Mouse (Mus musculus) lung, postnatal 0 days (tissue): ENCODE measurements at regions not wholly inside any gene's neighbourhood (a gene's known extent, or its start where the extent isn't known, plus 50 kb on each side); places are given as distances from the start of the nearest gene placed in this dataset.

Source experiments
- ATAC-seq: fragments of 200-750 bp; cut with Nextera tagmentation; 2 replicates; pipeline ENCODE4 v1.8.0; 2017; ENCODE audit warnings: moderate library complexity
- DNase-seq: peaks from one replicate; pipeline ENCODE4 v3.0.0-alpha.2; 2016; ENCODE audit warnings: low spot score
- H3K27ac ChIP-seq: fragments of 300-500 bp; sonication (generic); 2 replicates; pipeline ENCODE4 v1.5.1; 2014; ENCODE audit warnings: antibody characterized with exemption, mild to moderate bottlenecking, low read length, mixed read lengths
- H3K27me3 ChIP-seq: fragments of 300-500 bp; sonication (generic); replicated peaks from 2 replicates; pipeline ENCODE4 v1.6.1; 2014; ENCODE audit warnings: low read length, mixed read lengths; ENCODE audit not compliant: insufficient read depth
- H3K36me3 ChIP-seq: fragments of 300-500 bp; sonication (generic); 2 replicates; pipeline ENCODE4 v1.6.1; 2014; ENCODE audit warnings: low read length, mixed read lengths; ENCODE audit not compliant: insufficient read depth
- H3K4me1 ChIP-seq: fragments of 300-500 bp; sonication (generic); 2 replicates; pipeline ENCODE4 v1.6.1; 2014; ENCODE audit warnings: antibody characterized with exemption, low read depth, low read length, mixed read lengths; ENCODE audit not compliant: insufficient read depth
- H3K4me2 ChIP-seq: fragments of 300-500 bp; sonication (generic); replicated peaks from 2 replicates; pipeline ENCODE4 v1.6.1; 2014; ENCODE audit warnings: low read depth, mild to moderate bottlenecking, low read length, moderate library complexity, mixed read lengths
- H3K4me3 ChIP-seq: fragments of 300-500 bp; sonication (generic); 2 replicates; pipeline ENCODE4 v1.5.1; 2014; ENCODE audit warnings: low read depth, low read length
- H3K9ac ChIP-seq: fragments of 300-500 bp; sonication (generic); replicated peaks from 2 replicates; pipeline ENCODE4 v1.6.1; 2014; ENCODE audit warnings: low read depth, mild to moderate bottlenecking
- H3K9me3 ChIP-seq: fragments of 300-500 bp; sonication (generic); 2 replicates; pipeline ENCODE4 v1.6.1; 2016; ENCODE audit warnings: low read length, mixed read lengths
- CTCF ChIP-seq: IDR thresholded peaks from 2 replicates; pipeline ENCODE4 v1.5.1; 2016; ENCODE audit warnings: antibody characterized with exemption, mild to moderate bottlenecking
- EP300 ChIP-seq: IDR thresholded peaks from 2 replicates; pipeline ENCODE4 v1.6.1; 2016; ENCODE audit warnings: antibody characterized with exemption, mild to moderate bottlenecking, control low read depth
- WGBS: fragments of 180-500 bp; shearing (Covaris S2); extraction: QIAGEN DNeasy Blood & Tissue Kit; methylation state at CpG from one replicate; pipeline ENCODE4 v1.1.7; 2014; 5-methylcytosine and 5-hydroxymethylcytosine counted together

DNA sequence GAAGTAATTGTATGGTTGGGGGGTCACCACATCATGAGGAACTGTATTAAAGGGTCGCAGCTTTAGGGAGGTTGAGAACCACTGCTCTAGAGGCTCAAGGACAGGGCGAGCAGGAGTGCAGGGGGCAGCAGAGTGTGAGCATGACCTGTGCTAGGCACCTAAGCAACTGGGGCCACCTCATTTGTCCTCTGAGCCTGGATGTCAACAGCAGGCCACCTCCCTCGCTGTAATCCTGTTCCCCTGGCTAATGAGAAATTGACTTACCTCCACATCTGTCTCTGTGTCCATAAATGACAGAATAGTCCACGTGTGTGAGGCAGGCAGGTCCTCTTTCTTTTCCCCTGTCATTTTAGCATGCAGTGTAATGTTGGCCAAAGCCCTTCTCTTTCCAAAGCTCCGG is 192.7 kb upstream of the Rreb1 start:
- no peaks in the 10 kb centered on the region for H3K27me3 ChIP-seq
- H3K36me3 ChIP-seq = no peaks in the 10 kb centered on the region
- no peaks in the 10 kb centered on the region for H3K9me3 ChIP-seq
- WGBS = 87% methylated on average over 5 of the region's 5 CpGs
- no peaks in the 10 kb centered on the region for H3K4me1 ChIP-seq
- TF ChIP-seq EP300 = no peak
- no peak for TF ChIP-seq CTCF
- H3K4me2 ChIP-seq = no peak overlapping the region
- ATAC-seq (no peak), DNase-seq (no peak)
- no peak overlapping the region for H3K4me3 ChIP-seq
- no peak overlapping the region for H3K27ac ChIP-seq
- H3K9ac ChIP-seq = no peak overlapping the region

DNA sequence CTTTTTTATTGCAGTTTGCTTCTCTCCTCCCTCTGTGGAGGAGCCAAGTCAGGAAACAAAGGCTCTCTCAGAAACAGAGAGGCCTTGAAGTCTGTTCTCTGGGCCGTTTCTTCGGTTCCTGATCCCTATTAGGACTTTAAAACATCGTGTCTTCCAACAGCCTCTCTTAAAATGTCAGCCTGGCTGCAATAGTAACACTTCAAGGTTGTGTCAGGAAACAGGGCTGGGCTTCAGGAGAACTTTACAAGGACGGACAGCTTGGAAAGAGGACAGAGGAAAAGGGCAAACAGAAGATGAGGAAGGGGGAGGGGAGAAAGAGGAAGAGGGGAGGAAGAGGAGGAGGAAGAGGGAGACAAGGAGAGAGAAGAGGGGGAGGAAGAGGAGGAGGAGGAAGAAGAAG is 191.7 kb upstream of the Rreb1 start:
- H3K9ac ChIP-seq = no peak overlapping the region
- ATAC-seq = no peak
- no peaks in the 10 kb centered on the region for H3K9me3 ChIP-seq
- TF ChIP-seq EP300 (no peak), CTCF (no peak)
- no peak for DNase-seq
- no peak overlapping the region for H3K27ac ChIP-seq
- 28% methylated on average over 4 of the region's 4 CpGs for WGBS
- H3K4me1 ChIP-seq = no peaks in the 10 kb centered on the region
- no peak overlapping the region for H3K4me3 ChIP-seq
- no peaks in the 10 kb centered on the region for H3K27me3 ChIP-seq
- H3K36me3 ChIP-seq = no peaks in the 10 kb centered on the region
- no peak overlapping the region for H3K4me2 ChIP-seq

DNA sequence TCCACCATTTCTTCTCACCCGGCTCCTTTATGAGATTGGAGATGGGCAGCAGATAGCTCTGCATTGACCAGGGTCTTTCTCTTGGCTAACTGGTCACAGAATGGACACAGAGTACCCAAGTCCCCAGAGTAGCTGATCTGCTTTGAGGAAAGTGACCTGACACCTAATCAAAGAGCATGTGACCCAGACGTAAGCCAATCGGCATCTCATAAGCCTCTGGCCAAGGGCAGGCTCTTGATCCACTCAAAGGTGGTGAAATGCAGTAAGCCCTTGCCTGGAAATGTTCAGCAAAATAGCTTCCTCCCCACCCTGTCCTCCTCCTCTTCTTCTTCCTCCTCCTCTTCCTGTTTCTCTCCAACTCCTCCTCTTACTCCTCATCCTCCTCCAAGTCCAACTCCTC is 190.3 kb upstream of the Rreb1 start:
- Histone ChIP-seq H3K9ac (no peak overlapping the region), H3K4me3 (no peak overlapping the region), H3K27ac (no peak overlapping the region), H3K4me1 (no peaks in the 10 kb centered on the region), H3K9me3 (no peaks in the 10 kb centered on the region), H3K36me3 (no peaks in the 10 kb centered on the region), H3K27me3 (no peaks in the 10 kb centered on the region), H3K4me2 (no peak overlapping the region)
- ATAC-seq (no peak), DNase-seq (no peak)
- TF ChIP-seq CTCF (no peak), EP300 (no peak)
- 83% methylated on average over 3 of the region's 3 CpGs for WGBS

DNA sequence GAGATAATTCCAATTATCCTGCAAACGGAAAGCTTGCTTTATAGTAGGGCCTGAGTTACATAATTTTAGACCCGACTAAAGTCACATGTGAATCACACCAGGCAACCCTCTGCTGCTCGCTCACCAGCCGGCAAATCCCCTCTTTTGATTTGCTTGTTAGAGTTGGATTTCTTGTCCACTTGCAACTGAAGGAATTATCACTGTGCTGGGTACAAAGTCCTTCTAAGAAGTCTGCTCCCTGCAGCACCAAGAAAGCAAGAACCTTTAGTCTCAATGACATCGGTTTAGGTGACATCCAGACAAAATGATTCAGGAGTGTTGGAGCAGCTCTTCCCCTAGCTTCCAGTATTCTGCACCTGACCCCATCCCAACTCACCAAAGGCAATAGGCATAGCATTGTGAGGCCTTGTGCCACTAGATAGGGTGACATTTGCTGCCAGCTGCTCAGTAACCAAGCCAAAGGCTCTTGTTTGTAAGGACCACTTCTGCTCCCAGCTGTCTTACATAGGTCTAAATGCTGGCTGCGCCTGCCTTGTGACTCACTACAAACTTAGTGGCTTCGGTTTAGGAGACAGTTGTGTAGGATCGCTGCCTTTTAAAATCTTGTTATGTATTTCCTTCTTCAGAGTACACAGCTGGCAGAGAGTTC is 189.5 kb upstream of the Rreb1 start:
- TF ChIP-seq EP300 (no peak), CTCF (no peak)
- 85% methylated on average over 8 of the region's 8 CpGs for WGBS
- Histone ChIP-seq H3K4me1 (no peaks in the 10 kb centered on the region), H3K9me3 (no peaks in the 10 kb centered on the region), H3K27ac (no peak overlapping the region), H3K4me2 (no peak overlapping the region), H3K4me3 (no peak overlapping the region), H3K27me3 (no peaks in the 10 kb centered on the region), H3K36me3 (no peaks in the 10 kb centered on the region), H3K9ac (no peak overlapping the region)
- DNase-seq (no peak), ATAC-seq (no peak)

DNA sequence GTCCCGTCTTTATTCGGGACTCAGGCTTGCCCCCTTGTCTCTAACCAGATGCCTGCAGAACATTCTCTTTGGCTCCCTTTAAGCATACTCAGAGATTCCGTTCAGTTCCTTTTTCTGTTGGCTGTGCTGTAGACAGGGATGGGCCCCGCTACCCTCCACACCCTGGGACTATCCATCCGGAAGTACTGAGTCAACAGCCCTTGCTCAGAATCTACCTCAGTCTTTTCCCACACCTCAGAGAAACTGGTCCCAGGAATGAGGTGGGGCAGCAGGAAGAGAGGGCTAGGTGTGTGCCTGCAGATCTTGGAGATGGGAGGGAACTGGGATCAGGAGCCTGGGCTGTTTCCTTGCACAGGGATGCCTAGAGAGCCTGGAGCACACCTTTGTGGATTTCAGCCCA is 186.1 kb upstream of the Rreb1 start:
- ATAC-seq (no peak), DNase-seq (no peak)
- WGBS = 71% methylated on average over 5 of the region's 5 CpGs
- no peak for TF ChIP-seq CTCF
- no peak for TF ChIP-seq EP300
- no peak overlapping the region for H3K9ac ChIP-seq
- H3K36me3 ChIP-seq = no peaks in the 10 kb centered on the region
- no peak overlapping the region for H3K27ac ChIP-seq
- H3K4me2 ChIP-seq = no peak overlapping the region
- no peaks in the 10 kb centered on the region for H3K27me3 ChIP-seq
- H3K4me1 ChIP-seq = no peaks in the 10 kb centered on the region
- no peak overlapping the region for H3K4me3 ChIP-seq
- H3K9me3 ChIP-seq = no peaks in the 10 kb centered on the region

DNA sequence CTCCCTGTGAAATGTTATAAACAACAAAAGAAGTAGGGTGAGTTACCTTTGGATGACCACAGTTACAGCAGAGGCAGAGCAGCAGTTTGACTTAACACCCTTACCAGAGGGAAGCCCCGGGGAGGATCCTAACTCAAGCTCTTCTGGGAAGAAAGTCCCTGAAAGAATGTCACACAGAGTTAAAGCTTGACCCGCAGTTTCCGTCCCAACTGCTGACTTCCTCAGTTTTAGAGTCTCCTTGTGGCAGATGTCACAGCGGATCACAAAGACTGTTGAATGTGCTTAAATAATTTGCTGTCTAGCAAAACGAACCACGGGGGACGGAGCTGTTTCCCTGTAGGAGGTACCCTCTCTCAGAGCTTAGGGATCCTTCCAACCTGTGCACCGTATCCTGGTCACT is 183.0 kb upstream of the Rreb1 start:
- 34% methylated on average over 8 of the region's 8 CpGs for WGBS
- Histone ChIP-seq H3K36me3 (no peaks in the 10 kb centered on the region), H3K27me3 (no peaks in the 10 kb centered on the region), H3K27ac (no peak overlapping the region), H3K4me3 (no peak overlapping the region), H3K4me2 (no peak overlapping the region), H3K4me1 (no peaks in the 10 kb centered on the region), H3K9ac (no peak overlapping the region), H3K9me3 (no peaks in the 10 kb centered on the region)
- no peak for TF ChIP-seq CTCF
- no peak for TF ChIP-seq EP300
- DNase-seq (peak; percentile 23), ATAC-seq (no peak)

DNA sequence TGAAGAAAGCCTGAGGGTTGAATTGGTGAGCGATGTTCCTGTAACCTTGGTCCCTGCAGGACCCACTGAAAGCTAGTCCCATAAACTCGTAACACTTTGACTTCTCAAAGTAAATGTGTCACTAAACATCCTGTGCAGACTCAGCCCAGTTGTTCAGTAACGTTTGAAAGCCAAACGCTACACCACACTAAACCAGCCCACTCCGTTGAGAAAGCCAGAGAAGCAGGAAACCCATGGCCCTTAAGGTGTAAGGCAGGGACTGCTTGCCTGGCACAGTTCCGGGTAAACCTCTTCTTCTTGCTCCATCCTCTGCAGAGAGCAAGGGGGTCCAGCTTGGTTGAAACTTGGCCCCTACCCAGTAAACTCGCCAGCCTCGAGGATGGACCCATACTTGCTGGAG is 180.6 kb upstream of the Rreb1 start:
- WGBS = 32% methylated on average over 8 of the region's 8 CpGs
- TF ChIP-seq CTCF (no peak), EP300 (no peak)
- Histone ChIP-seq H3K27ac (no peak overlapping the region), H3K4me1 (no peaks in the 10 kb centered on the region), H3K4me2 (no peak overlapping the region), H3K4me3 (no peak overlapping the region), H3K9me3 (no peaks in the 10 kb centered on the region), H3K9ac (no peak overlapping the region), H3K27me3 (no peaks in the 10 kb centered on the region), H3K36me3 (no peaks in the 10 kb centered on the region)
- no peak for ATAC-seq
- DNase-seq = no peak
